Mouse (Mus musculus) spleen, adult 2 months (tissue): ENCODE data around the gene Psmc1. TPM values are rescaled to one million over a fixed set of nuclear protein-coding genes. Genes with fewer than 3 reads are reported as not detected.
A peak's percentile ranks its signal among the peaks of the same experiment; 100 is the strongest.

Experiments
- DNase-seq, 2 experiments: peaks; one replicate each; pipeline versions ENCODE4 v3.0.0 to v3.0.0-alpha.2; 2012 to 2021; ENCODE audit warnings: low spot score in 2 of 2, low read depth in 1 of 2
- H3K27ac ChIP-seq: fragments of 200-500 bp; 2 replicates; pipeline ENCODE4 v1.5.1; 2012; ENCODE audit warnings: low read length, inconsistent platforms; ENCODE audit not compliant: insufficient read depth
- H3K27me3 ChIP-seq: fragments of 200-500 bp; 2 replicates; pipeline ENCODE4 v1.6.1; 2012; ENCODE audit warnings: mild to moderate bottlenecking, moderate library complexity, low read length, inconsistent platforms; ENCODE audit not compliant: control insufficient read depth, insufficient read depth
- H3K36me3 ChIP-seq: fragments of 200-500 bp; 2 replicates; pipeline ENCODE4 v1.6.1; 2012; ENCODE audit warnings: mild to moderate bottlenecking, low read length, inconsistent platforms; ENCODE audit not compliant: control insufficient read depth, insufficient read depth
- H3K4me1 ChIP-seq: fragments of 200-500 bp; 2 replicates; pipeline ENCODE4 v1.6.1; 2011; ENCODE audit warnings: inconsistent platforms; ENCODE audit not compliant: control insufficient read depth, insufficient read depth, insufficient read length
- H3K4me3 ChIP-seq: fragments of 200-500 bp; 2 replicates; pipeline ENCODE4 v1.5.1; 2011; ENCODE audit warnings: mild to moderate bottlenecking, inconsistent platforms; ENCODE audit not compliant: insufficient read depth, insufficient read length; ENCODE audit errors: extremely low read depth
- CTCF ChIP-seq: fragments of 200-500 bp; IDR thresholded peaks from 2 replicates; pipeline ENCODE4 v1.5.1; 2011; ENCODE audit warnings: mild to moderate bottlenecking, inconsistent platforms; ENCODE audit not compliant: insufficient read depth, insufficient read length, insufficient replicate concordance; ENCODE audit errors: extremely low read depth
- POLR2A ChIP-seq: fragments of 200-500 bp; IDR thresholded peaks from 2 replicates; pipeline ENCODE4 v1.6.1; 2011; ENCODE audit warnings: low read depth, low read length, inconsistent platforms
- WGBS: fragments of 180-500 bp; shearing (Covaris S2); methylation state at CpG from one replicate; pipeline ENCODE4 v1.1.7; 2018; 5-methylcytosine and 5-hydroxymethylcytosine counted together
- polyA plus RNA-seq: library from polyadenylated mRNA; depleted of rRNA; stranded (reverse); fragments of >200 nt; gene quantifications from 2 replicates; pipeline ENCODE4 v1.2.3, GENCODE M21; 2012

Gene Psmc1
- polyA plus RNA-seq, 1 experiment, result 17.7 TPM

- H3K4me1 ChIP-seq, result no peaks in the 10 kb centered on the region
- TF ChIP-seq CTCF (no peak), POLR2A (no peak)
- DNase-seq, result no peak
- H3K4me3 ChIP-seq, result no peak overlapping the region
- 92% methylated on average over 7 of the region's 7 CpGs for WGBS
- peaks cover 16% of the 10 kb centered on the region for H3K36me3 ChIP-seq
- H3K27me3 ChIP-seq, result no peaks in the 10 kb centered on the region
- no peak overlapping the region for H3K27ac ChIP-seq
Measured at GRCm38 (mm10) chr12:100152466-100152865, 42.5 kb downstream of the Psmc1 start.

GRCm38 (mm10) chr12:100159261-100159975 lies 49.5 kb downstream of the Psmc1 start, which contains the start of gene Nrde2:
Nrde2 (minus strand) TSS chr12:100159653.
- Histone ChIP-seq H3K27ac (peak within 1 kb of the TSS; percentile 82), H3K36me3 (0 out of 2 replicates have a peak, but pooled peaks cover 1% of the 10 kb centered on the region), H3K4me3 (peak within 1 kb of the TSS; percentile 83), H3K27me3 (no peaks in the 10 kb centered on the region), H3K4me1 (peaks cover 3% of the 10 kb centered on the region; the same call in 1 of the 2 replicates)
- under 1% methylated on average over 26 of the region's 26 CpGs for WGBS
- peak; percentile 81 to 91 for DNase-seq
- TF ChIP-seq POLR2A, result peak; percentile 13
- 0 out of 2 replicates have a peak, but pooled peaks have one; percentile 3 for TF ChIP-seq CTCF

DNA sequence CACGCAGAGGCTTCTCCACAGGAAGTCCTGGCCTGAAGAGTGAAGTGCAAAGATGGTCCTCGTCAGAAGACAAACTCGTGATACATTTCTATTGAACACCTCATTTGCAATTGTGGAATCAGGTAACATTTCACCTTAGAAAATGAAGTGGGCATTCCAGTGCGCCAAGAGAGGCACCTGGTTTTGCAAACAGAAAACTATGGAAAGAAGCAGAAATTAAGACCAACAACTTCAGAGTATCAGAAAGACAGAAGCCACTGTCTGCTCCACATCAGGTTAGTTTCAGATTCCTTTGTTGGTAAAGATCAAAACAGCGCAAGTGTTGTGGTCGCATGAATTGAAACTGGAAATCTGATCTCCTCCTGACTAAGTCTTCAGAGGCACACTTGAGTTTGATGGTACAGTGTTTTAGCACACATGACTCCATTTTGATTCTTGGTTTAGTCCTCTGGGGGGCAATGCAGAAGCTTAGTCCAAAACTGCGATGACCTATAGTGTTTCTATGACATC lies 55.1 kb downstream of the Psmc1 start:
- peaks cover 11% of the 10 kb centered on the region for H3K4me1 ChIP-seq
- 64% methylated on average over 7 of the region's 7 CpGs for WGBS
- TF ChIP-seq CTCF (no peak), POLR2A (no peak)

DNA sequence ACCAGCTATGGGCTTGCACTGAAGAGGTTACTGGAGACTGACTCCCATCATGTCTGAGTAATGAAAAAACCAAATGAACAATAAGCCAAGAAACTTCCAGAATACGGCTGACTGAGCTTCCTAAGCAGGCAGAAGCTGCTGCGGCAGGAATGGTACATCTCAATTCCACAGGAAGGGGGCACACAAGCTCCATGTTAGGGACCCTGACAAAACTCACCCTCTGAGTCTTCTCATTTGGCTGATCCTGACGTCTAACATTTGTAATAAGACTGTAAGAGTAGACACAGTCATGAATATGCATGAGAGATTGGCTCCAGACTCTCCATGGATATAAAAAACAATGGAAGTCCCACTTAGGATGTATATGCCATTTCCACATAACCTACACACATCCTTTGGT lies 56.2 kb downstream of the Psmc1 start:
- Histone ChIP-seq H3K36me3 (no peaks in the 10 kb centered on the region), H3K4me1 (peaks cover 11% of the 10 kb centered on the region), H3K4me3 (no peak overlapping the region), H3K27ac (no peak overlapping the region), H3K27me3 (no peaks in the 10 kb centered on the region)
- WGBS, result 32% methylated on average over 3 of the region's 3 CpGs
- peak in 1 of 2 experiments; percentile 24 for DNase-seq
- TF ChIP-seq POLR2A, result no peak
- TF ChIP-seq CTCF, result peak; percentile 31; the same call in 1 of the 2 replicates

More for the DNA sequence above, 55.1 kb downstream of the Psmc1 start:
- Histone ChIP-seq H3K27ac (peak overlapping the region; percentile 17; the same call in 1 of the 2 replicates), H3K27me3 (no peaks in the 10 kb centered on the region), H3K36me3 (no peaks in the 10 kb centered on the region), H3K4me3 (no peak overlapping the region)
- peak in 1 of 2 experiments; percentile 32 for DNase-seq

DNA sequence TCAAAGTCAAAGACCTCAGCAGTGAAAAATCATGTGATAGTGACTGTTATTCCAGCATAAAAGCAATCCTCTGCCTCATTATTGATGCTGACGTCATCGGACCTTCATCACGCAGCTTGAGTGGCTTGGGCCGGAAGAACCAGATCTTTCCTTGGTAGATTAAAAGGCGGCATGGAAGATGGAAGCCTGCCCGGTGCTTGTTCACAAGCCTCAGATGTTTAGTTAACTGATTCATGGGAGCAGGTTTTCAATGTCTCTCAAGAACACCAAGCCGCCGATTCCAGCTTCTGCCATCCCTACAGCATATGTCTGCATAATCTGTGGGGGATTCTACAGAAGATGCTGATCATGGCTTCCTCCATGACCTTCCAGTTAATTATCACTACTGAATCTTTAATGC lies 57.0 kb downstream of the Psmc1 start:
- TF ChIP-seq POLR2A (no peak), CTCF (no peak)
- 95% methylated on average over 8 of the region's 8 CpGs for WGBS

GRCm38 (mm10) chr12:100167502-100167901 lies 57.5 kb downstream of the Psmc1 start:
- Histone ChIP-seq H3K27ac (peak overlapping the region; percentile 58; the same call in 1 of the 2 replicates), H3K27me3 (no peaks in the 10 kb centered on the region), H3K36me3 (no peaks in the 10 kb centered on the region), H3K4me3 (no peak overlapping the region), H3K4me1 (peaks cover 11% of the 10 kb centered on the region)
- no peak for TF ChIP-seq CTCF
- no peak for TF ChIP-seq POLR2A
- 82% methylated on average over 1 of the region's 1 CpGs for WGBS
- no peak for DNase-seq

More for the DNA sequence above, 57.0 kb downstream of the Psmc1 start:
- Histone ChIP-seq H3K4me3 (no peak overlapping the region), H3K4me1 (peaks cover 11% of the 10 kb centered on the region), H3K27ac (no peak overlapping the region), H3K27me3 (no peaks in the 10 kb centered on the region), H3K36me3 (no peaks in the 10 kb centered on the region)
- DNase-seq, result no peak
